In the genomic region with DNA sequence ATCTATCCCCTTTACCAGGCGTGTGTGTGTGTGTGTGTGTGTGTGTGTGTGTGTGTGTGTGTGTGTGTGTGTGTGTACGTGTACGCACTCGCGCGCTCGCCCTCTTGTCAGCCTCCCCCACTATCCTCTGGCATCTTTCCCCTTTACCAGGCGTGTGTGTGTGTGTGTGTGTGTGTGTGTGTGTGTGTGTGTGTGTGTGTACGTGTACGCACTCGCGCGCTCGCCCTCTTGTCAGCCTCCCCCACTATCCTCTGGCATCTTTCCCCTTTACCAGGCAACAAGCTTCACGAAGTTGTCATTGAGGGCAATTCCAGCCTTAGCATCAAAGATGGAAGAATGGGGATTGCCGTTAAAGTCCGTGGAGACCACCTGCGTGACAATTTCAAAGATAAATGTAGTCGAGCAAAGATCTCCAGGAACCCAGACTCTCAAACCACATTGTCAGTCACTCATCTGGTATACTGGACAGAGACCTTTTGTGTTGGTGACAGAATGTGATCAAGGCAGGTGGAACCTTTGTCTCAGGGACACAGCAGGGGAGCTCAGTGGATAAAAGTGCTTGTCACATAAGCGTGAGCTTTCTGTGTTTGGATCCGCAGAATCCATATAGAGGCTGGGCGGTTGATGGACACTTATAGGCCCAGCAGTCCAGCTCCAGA, we compare ENCODE assay signal across 8 mouse cellular contexts. TPM values are rescaled to one million over a fixed set of nuclear protein-coding genes. Genes with fewer than 3 reads are reported as not detected.
DNase-seq lines count a peak whose midpoint lies in the region; ATAC-seq and TF ChIP-seq lines count a peak whose summit lies in the region.
"Not testable (repeated sequence)": the region's sequence is repeated elsewhere in the genome, so short reads cannot be mapped to it uniquely, and the experiment has no call there.

No protein-coding gene starts in this region.

- H3K4me1 ChIP-seq in embryonic facial prominence, embryonic 14.5 days (ENCODE audit: control insufficient read depth, insufficient read depth, low read length): peaks cover 18% of the 10 kb centered on the region
- H3K4me1 ChIP-seq in heart, embryonic 11.5 days (ENCODE audit: control insufficient read depth, insufficient read depth, low read length): peaks cover 13% of the 10 kb centered on the region
- not testable (repeated sequence) for H3K4me1 ChIP-seq in limb, embryonic 11.5 days (ENCODE audit: control insufficient read depth, insufficient read depth, low read length)
- peaks cover 11% of the 10 kb centered on the region for H3K4me1 ChIP-seq in lung, embryonic 16.5 days (replicated peaks; ENCODE audit: control insufficient read depth, insufficient read depth, low read length)
- peaks cover 34% of the 10 kb centered on the region for H3K4me1 ChIP-seq in neural tube, embryonic 13.5 days (replicated peaks)

- TF ChIP-seq CTCF in brain, embryonic 14.5 days (IDR thresholded peaks at IDR 0.05; ENCODE audit: borderline replicate concordance, extremely low read depth, insufficient read depth, insufficient read length): not testable (repeated sequence)

- ATAC-seq in embryonic facial prominence, embryonic 14.5 days (ENCODE audit: low read depth); heart, embryonic 11.5 days (replicated peaks; ENCODE audit: insufficient number of reproducible peaks, low FRiP score, low TSS enrichment); limb, embryonic 11.5 days (ENCODE audit: insufficient number of reproducible peaks, low FRiP score, low TSS enrichment, low read depth); neural tube, embryonic 13.5 days (ENCODE audit: low read depth): not testable (repeated sequence)
- ATAC-seq in lung, embryonic 16.5 days (ENCODE audit: low read depth): 0 out of 2 replicates have a peak, but pooled peaks have one; percentile 6

- peak overlapping the region; percentile 70 for H3K4me2 ChIP-seq in embryonic facial prominence, embryonic 14.5 days (ENCODE audit: low read depth, low read length)
- peak overlapping the region; percentile 89 for H3K4me2 ChIP-seq in heart, embryonic 11.5 days
- H3K4me2 ChIP-seq in limb, embryonic 11.5 days (ENCODE audit: low read depth, severe bottlenecking): peak overlapping the region; percentile 54
- H3K4me2 ChIP-seq in lung, embryonic 16.5 days (ENCODE audit: low read depth, low read length): peak overlapping the region; percentile 85
- peak overlapping the region; percentile 86 for H3K4me2 ChIP-seq in neural tube, embryonic 13.5 days

- peak; percentile 24 for DNase-seq in CD4-positive helper T cell, adult 2 months (ENCODE audit: low read depth, low spot score)
- peak; percentile 61 for DNase-seq in brain, embryonic 14.5 days (ENCODE audit: low read depth)
- not testable (repeated sequence) for DNase-seq in embryonic facial prominence, embryonic 14.5 days (ENCODE audit: low spot score); limb, embryonic 11.5 days (ENCODE audit: low spot score)
- DNase-seq in induced T-regulatory cell, adult 2 months (ENCODE audit: low read depth): peak; percentile 33

- peak overlapping the region; percentile 85 for H3K27ac ChIP-seq in embryonic facial prominence, embryonic 14.5 days (replicated peaks; ENCODE audit: low read depth, low read length)
- H3K27ac ChIP-seq in heart, embryonic 11.5 days (ENCODE audit: low read depth, low read length): peak overlapping the region; percentile 83
- not testable (repeated sequence) for H3K27ac ChIP-seq in limb, embryonic 11.5 days (replicated peaks; ENCODE audit: low read depth, low read length); lung, embryonic 16.5 days (ENCODE audit: low read length)
- peak overlapping the region; percentile 96 for H3K27ac ChIP-seq in neural tube, embryonic 13.5 days (replicated peaks)

- not testable (repeated sequence) for TF ChIP-seq POLR2A in brain, embryonic 14.5 days (IDR thresholded peaks at IDR 0.05; ENCODE audit: borderline replicate concordance, extremely low read depth, insufficient read depth, insufficient read length, poor library complexity, severe bottlenecking)

- H3K4me3 ChIP-seq in embryonic facial prominence, embryonic 14.5 days (ENCODE audit: low read depth, low read length): peak overlapping the region; percentile 81
- peak overlapping the region; percentile 81 for H3K4me3 ChIP-seq in heart, embryonic 11.5 days (ENCODE audit: low read depth, low read length)
- H3K4me3 ChIP-seq in limb, embryonic 11.5 days (ENCODE audit: low read depth, low read length): peak overlapping the region; percentile 51
- H3K4me3 ChIP-seq in lung, embryonic 16.5 days (ENCODE audit: low read length): peak overlapping the region; percentile 84
- H3K4me3 ChIP-seq in neural tube, embryonic 13.5 days: peak overlapping the region; percentile 82

- peak overlapping the region; percentile 84 for H3K9ac ChIP-seq in embryonic facial prominence, embryonic 14.5 days (ENCODE audit: low read depth, low read length)
- peak overlapping the region; percentile 92 for H3K9ac ChIP-seq in heart, embryonic 11.5 days (ENCODE audit: low read depth, low read length)
- peak overlapping the region; percentile 68 for H3K9ac ChIP-seq in limb, embryonic 11.5 days (ENCODE audit: low read length)
- peak overlapping the region; percentile 90 for H3K9ac ChIP-seq in lung, embryonic 16.5 days (ENCODE audit: low read length)
- peak overlapping the region; percentile 89 for H3K9ac ChIP-seq in neural tube, embryonic 13.5 days

- H3K9me3 ChIP-seq in embryonic facial prominence, embryonic 14.5 days (ENCODE audit: control insufficient read depth, low read length); heart, embryonic 11.5 days (replicated peaks; ENCODE audit: control insufficient read depth, low read length); limb, embryonic 11.5 days (ENCODE audit: control insufficient read depth, low read length); lung, embryonic 16.5 days (ENCODE audit: control insufficient read depth, low read length); neural tube, embryonic 13.5 days: not testable (repeated sequence)

- H3K27me3 ChIP-seq in embryonic facial prominence, embryonic 14.5 days (replicated peaks; ENCODE audit: control insufficient read depth, insufficient read depth, low read length); heart, embryonic 11.5 days (ENCODE audit: control insufficient read depth, insufficient read depth, low read length); limb, embryonic 11.5 days (ENCODE audit: control insufficient read depth, insufficient read depth, low read length); lung, embryonic 16.5 days (ENCODE audit: control insufficient read depth, insufficient read depth, low read depth, low read length); neural tube, embryonic 13.5 days: not testable (repeated sequence)

- WGBS in embryonic facial prominence, embryonic 14.5 days: 21% methylated on average over 15 of the region's 22 CpGs
- 29% methylated on average over 15 of the region's 22 CpGs for WGBS in heart, embryonic 11.5 days (ENCODE audit: insufficient replicate concordance)
- 30% methylated on average over 15 of the region's 22 CpGs for WGBS in limb, embryonic 11.5 days
- 23% methylated on average over 13 of the region's 22 CpGs for WGBS in lung, embryonic 16.5 days
- 25% methylated on average over 9 of the region's 22 CpGs for WGBS in neural tube, embryonic 13.5 days

- H3K36me3 ChIP-seq in embryonic facial prominence, embryonic 14.5 days (ENCODE audit: control insufficient read depth, insufficient read depth, low read length): peaks cover 18% of the 10 kb centered on the region
- H3K36me3 ChIP-seq in heart, embryonic 11.5 days (ENCODE audit: control insufficient read depth, insufficient read depth, low read length): peaks cover 18% of the 10 kb centered on the region
- not testable (repeated sequence) for H3K36me3 ChIP-seq in limb, embryonic 11.5 days (ENCODE audit: control insufficient read depth, insufficient read depth, low read length); lung, embryonic 16.5 days (ENCODE audit: control insufficient read depth, insufficient read depth, low read length)
- H3K36me3 ChIP-seq in neural tube, embryonic 13.5 days: peaks cover 54% of the 10 kb centered on the region

RNA-seq across cellular contexts. Expression of a gene that starts 0.9 kb away (rescaled TPM):
- 187 and 251 TPM in 2 replicates for polyA plus RNA-seq in brain, embryonic 14.5 days (2012; rRNA removed)
- polyA plus RNA-seq in embryonic facial prominence, embryonic 14.5 days (2014; fragmentation: Nextera tagmentation; extraction: Ambion mirVana): 212 and 214 TPM in 2 replicates
- polyA plus RNA-seq in heart, embryonic 11.5 days (2014; fragmentation: Nextera tagmentation; extraction: Ambion mirVana): 172 and 173 TPM in 2 replicates
- 143 and 149 TPM in 2 replicates for polyA plus RNA-seq in limb, embryonic 11.5 days (2014; fragmentation: Nextera tagmentation; extraction: Ambion mirVana)
- 148 and 160 TPM in 2 replicates for polyA plus RNA-seq in lung, embryonic 16.5 days (2015; fragmentation: Nextera tagmentation; extraction: Ambion mirVana)
- polyA plus RNA-seq in neural tube, embryonic 13.5 days (2015; fragmentation: Nextera tagmentation; extraction: Ambion mirVana): 253 and 272 TPM in 2 replicates

RNA-seq across cellular contexts. Expression of a gene that starts 13.3 kb away (rescaled TPM):
- polyA plus RNA-seq in brain, embryonic 14.5 days (2012; rRNA removed): 0.50 TPM in 1 of 2 replicates, not detected in the other
- 0.33 and 0.38 TPM in 2 replicates for polyA plus RNA-seq in embryonic facial prominence, embryonic 14.5 days (2014; fragmentation: Nextera tagmentation; extraction: Ambion mirVana)
- 0.25 and 0.36 TPM in 2 replicates for polyA plus RNA-seq in heart, embryonic 11.5 days (2014; fragmentation: Nextera tagmentation; extraction: Ambion mirVana)
- 0.43 and 0.47 TPM in 2 replicates for polyA plus RNA-seq in limb, embryonic 11.5 days (2014; fragmentation: Nextera tagmentation; extraction: Ambion mirVana)
- 0.45 and 0.58 TPM in 2 replicates for polyA plus RNA-seq in lung, embryonic 16.5 days (2015; fragmentation: Nextera tagmentation; extraction: Ambion mirVana)
- polyA plus RNA-seq in neural tube, embryonic 13.5 days (2015; fragmentation: Nextera tagmentation; extraction: Ambion mirVana): 1.6 and 2.9 TPM in 2 replicates

RNA-seq across cellular contexts. Expression of a gene that starts 18.2 kb away (rescaled TPM):
- 1.7 and 2.4 TPM in 2 replicates for polyA plus RNA-seq in brain, embryonic 14.5 days (2012; rRNA removed)
- polyA plus RNA-seq in embryonic facial prominence, embryonic 14.5 days (2014; fragmentation: Nextera tagmentation; extraction: Ambion mirVana): 0.32 and 0.54 TPM in 2 replicates
- 0.17 and 1.4 TPM in 2 replicates for polyA plus RNA-seq in heart, embryonic 11.5 days (2014; fragmentation: Nextera tagmentation; extraction: Ambion mirVana)
- 0.28 and 0.41 TPM in 2 replicates for polyA plus RNA-seq in limb, embryonic 11.5 days (2014; fragmentation: Nextera tagmentation; extraction: Ambion mirVana)
- 0.10 and 0.26 TPM in 2 replicates for polyA plus RNA-seq in lung, embryonic 16.5 days (2015; fragmentation: Nextera tagmentation; extraction: Ambion mirVana)
- 0.80 and 1.6 TPM in 2 replicates for polyA plus RNA-seq in neural tube, embryonic 13.5 days (2015; fragmentation: Nextera tagmentation; extraction: Ambion mirVana)

RNA-seq across cellular contexts. Expression of a gene that starts 21.1 kb away (rescaled TPM):
- polyA plus RNA-seq in brain, embryonic 14.5 days (2012; rRNA removed): 5.1 and 8.8 TPM in 2 replicates
- 12.4 and 33.7 TPM in 2 replicates for polyA plus RNA-seq in embryonic facial prominence, embryonic 14.5 days (2014; fragmentation: Nextera tagmentation; extraction: Ambion mirVana)
- polyA plus RNA-seq in heart, embryonic 11.5 days (2014; fragmentation: Nextera tagmentation; extraction: Ambion mirVana): 0.49 and 0.56 TPM in 2 replicates
- 0.27 and 1.3 TPM in 2 replicates for polyA plus RNA-seq in limb, embryonic 11.5 days (2014; fragmentation: Nextera tagmentation; extraction: Ambion mirVana)
- polyA plus RNA-seq in lung, embryonic 16.5 days (2015; fragmentation: Nextera tagmentation; extraction: Ambion mirVana): 1.5 and 2.6 TPM in 2 replicates
- polyA plus RNA-seq in neural tube, embryonic 13.5 days (2015; fragmentation: Nextera tagmentation; extraction: Ambion mirVana): 1.2 and 2.8 TPM in 2 replicates

RNA-seq across cellular contexts. Expression of a gene that starts 31.5 kb away (rescaled TPM):
- polyA plus RNA-seq in brain, embryonic 14.5 days (2012; rRNA removed): 0.32 TPM in 1 of 2 replicates, not detected in the other
- polyA plus RNA-seq in embryonic facial prominence, embryonic 14.5 days (2014; fragmentation: Nextera tagmentation; extraction: Ambion mirVana): 0.37 and 0.46 TPM in 2 replicates
- 0.70 and 1.6 TPM in 2 replicates for polyA plus RNA-seq in heart, embryonic 11.5 days (2014; fragmentation: Nextera tagmentation; extraction: Ambion mirVana)
- not detected in 2 replicates for polyA plus RNA-seq in limb, embryonic 11.5 days (2014; fragmentation: Nextera tagmentation; extraction: Ambion mirVana)
- polyA plus RNA-seq in lung, embryonic 16.5 days (2015; fragmentation: Nextera tagmentation; extraction: Ambion mirVana): 0.75 and 1.4 TPM in 2 replicates
- polyA plus RNA-seq in neural tube, embryonic 13.5 days (2015; fragmentation: Nextera tagmentation; extraction: Ambion mirVana): not detected in 2 replicates
